10 mouse cellular contexts compared by ENCODE assay signal in genomic region chr12:102327525-102327924, GRCm38 (mm10). TPM values are rescaled to one million over a fixed set of nuclear protein-coding genes. Genes with fewer than 3 reads are reported as not detected.
DNase-seq lines count a peak whose midpoint lies in the region; ATAC-seq and TF ChIP-seq lines count a peak whose summit lies in the region.
"Had no signal": no experiment of that assay in that cellular context is flagged by ENCODE, and none has a peak within 500 bp of the region (broad histone marks: within the 10 kb centered on the region; RNA-seq: fewer than 3 reads in every experiment).

No protein-coding gene starts in this region.

- 43% methylated on average over 4 of the region's 4 CpGs for WGBS in heart, adult 2 months
- 79% methylated on average over 4 of the region's 4 CpGs for WGBS in heart, embryonic 10.5 days
- 53% methylated on average over 4 of the region's 4 CpGs for WGBS in liver, embryonic 14.5 days (ENCODE audit: insufficient replicate concordance)
- 79% methylated on average over 4 of the region's 4 CpGs for WGBS in liver, embryonic 11.5 days

- no peaks in the 10 kb centered on the region for H3K27me3 ChIP-seq in heart, adult 2 months (ENCODE audit: control insufficient read depth, insufficient read depth, low read length)
- H3K27me3 ChIP-seq in heart, embryonic 10.5 days (ENCODE audit: insufficient read depth, poor library complexity, severe bottlenecking), result no peaks in the 10 kb centered on the region
- H3K27me3 ChIP-seq in liver, embryonic 14.5 days (ENCODE audit: control insufficient read depth, insufficient read depth, low read length), result no peaks in the 10 kb centered on the region
- H3K27me3 ChIP-seq in liver, embryonic 11.5 days (replicated peaks; ENCODE audit: control insufficient read depth, insufficient read depth, low read length), result no peaks in the 10 kb centered on the region
- H3K27me3 ChIP-seq in MEL (ENCODE audit: control insufficient read depth in 1 of 2, insufficient read depth in 2 of 2, low read length in 2 of 2), result no peaks in the 10 kb centered on the region
- H3K27me3 ChIP-seq: embryonic facial prominence, embryonic 15.5 days had no signal

- H3K4me3 ChIP-seq in heart, adult 2 months, result no peak overlapping the region
- H3K4me3 ChIP-seq in heart, embryonic 10.5 days, result no peak overlapping the region
- no peak overlapping the region for H3K4me3 ChIP-seq in liver, embryonic 14.5 days (ENCODE audit: insufficient read depth in 1 of 2, low read depth in 2 of 2, low read length in 2 of 2)
- H3K4me3 ChIP-seq in liver, embryonic 11.5 days (ENCODE audit: low read depth, low read length), result no peak overlapping the region
- H3K4me3 ChIP-seq in MEL (ENCODE audit: control insufficient read depth in 1 of 2, insufficient read depth in 1 of 2, low read depth in 2 of 2, low read length in 2 of 2), result no peak overlapping the region
- H3K4me3 ChIP-seq: embryonic facial prominence, embryonic 15.5 days had no signal

- peak; percentile 10 for TF ChIP-seq RAD21 in MEL (IDR thresholded peaks at IDR 0.05; ENCODE audit: low read depth, low read length)

- peak; percentile 57 for TF ChIP-seq CTCF in heart, adult 2 months (IDR thresholded peaks at IDR 0.05)
- TF ChIP-seq CTCF in liver, embryonic 14.5 days (IDR thresholded peaks at IDR 0.05; ENCODE audit: low read depth), result 0 out of 2 replicates have a peak, but pooled peaks have one; percentile 10
- TF ChIP-seq CTCF in MEL (IDR thresholded peaks at IDR 0.05 in 2 of 3, conservative IDR thresholded peaks at IDR 0.05 in 1 of 3; ENCODE audit: control insufficient read depth in 1 of 3, insufficient read depth in 1 of 3, low read depth in 2 of 3, low read length in 3 of 3, poor library complexity in 1 of 3, severe bottlenecking in 1 of 3), result peak; percentile 22 to 26 (median 26); a peak in 2 of 6 replicates

- H3K4me2 ChIP-seq in liver, embryonic 14.5 days (ENCODE audit: low read depth), result no peak overlapping the region
- H3K4me2 ChIP-seq in liver, embryonic 11.5 days, result no peak overlapping the region
- H3K4me2 ChIP-seq: embryonic facial prominence, embryonic 15.5 days had no signal

- peak in 1 of 2 experiments; percentile 36 for DNase-seq in heart, adult 2 months
- no peak for DNase-seq in heart, embryonic 10.5 days (ENCODE audit: low spot score)
- DNase-seq in liver, embryonic 14.5 days (ENCODE audit: low read depth in 3 of 3, low spot score in 3 of 3), result no peak
- DNase-seq in liver, embryonic 11.5 days (ENCODE audit: low spot score), result no peak
- peak; percentile 70 for DNase-seq in MEL (ENCODE audit: low read depth, low spot score)
- DNase-seq in lung, postnatal 14 days, result peak; percentile 56
- no peak for DNase-seq in urinary bladder, postnatal 25 days (ENCODE audit: low spot score)
- DNase-seq in cerebellum, adult 11 months, result no peak
- DNase-seq: retina, postnatal 1 day had no signal

- peaks cover 30% of the 10 kb centered on the region for H3K4me1 ChIP-seq in heart, adult 2 months (ENCODE audit: control insufficient read depth, insufficient read depth, low read length)
- peaks cover 6% of the 10 kb centered on the region; the same call in 1 of the 2 replicates for H3K4me1 ChIP-seq in heart, embryonic 10.5 days
- 0 out of 4 replicates have a peak, but pooled peaks cover 0 to 2% of the 10 kb centered on the region in 2 experiments for H3K4me1 ChIP-seq in liver, embryonic 14.5 days (replicated peaks; ENCODE audit: control insufficient read depth in 2 of 2, insufficient read depth in 2 of 2, low read length in 1 of 2)
- no peaks in the 10 kb centered on the region for H3K4me1 ChIP-seq in liver, embryonic 11.5 days (replicated peaks; ENCODE audit: control insufficient read depth, insufficient read depth, low read length)
- H3K4me1 ChIP-seq in MEL (ENCODE audit: control insufficient read depth in 1 of 2, insufficient read depth in 2 of 2, low read length in 2 of 2), result peaks cover 0 to 12% of the 10 kb centered on the region in 2 experiments; a peak in 3 of 4 replicates

- no peak for TF ChIP-seq EP300 in heart, adult 2 months (IDR thresholded peaks at IDR 0.05; ENCODE audit: insufficient read depth, low read depth, low read length)
- no peak for TF ChIP-seq EP300 in liver, embryonic 14.5 days (IDR thresholded peaks at IDR 0.05; ENCODE audit: low read depth)
- peak; percentile 18 to 47; a peak in 2 of 4 replicates for TF ChIP-seq EP300 in MEL (IDR thresholded peaks at IDR 0.05; ENCODE audit: low read depth in 1 of 2, low read length in 2 of 2)

- no peaks in the 10 kb centered on the region for H3K9me3 ChIP-seq in heart, embryonic 10.5 days
- no peaks in the 10 kb centered on the region for H3K9me3 ChIP-seq in liver, embryonic 14.5 days (ENCODE audit: control insufficient read depth, low read length)
- no peaks in the 10 kb centered on the region for H3K9me3 ChIP-seq in liver, embryonic 11.5 days (ENCODE audit: control insufficient read depth, low read length)
- no peaks in the 10 kb centered on the region for H3K9me3 ChIP-seq in MEL (replicated peaks; ENCODE audit: insufficient read depth, low read length)
- H3K9me3 ChIP-seq: embryonic facial prominence, embryonic 15.5 days had no signal

- H3K36me3 ChIP-seq in heart, adult 2 months (ENCODE audit: control insufficient read depth, insufficient read depth, low read length), result peaks cover 33% of the 10 kb centered on the region
- peaks cover 13% of the 10 kb centered on the region; the same call in 1 of the 2 replicates for H3K36me3 ChIP-seq in heart, embryonic 10.5 days
- H3K36me3 ChIP-seq in liver, embryonic 14.5 days (replicated peaks; ENCODE audit: control insufficient read depth, insufficient read depth, low read depth), result no peaks in the 10 kb centered on the region
- H3K36me3 ChIP-seq in liver, embryonic 11.5 days (ENCODE audit: control insufficient read depth, insufficient read depth, low read length), result peaks cover 5% of the 10 kb centered on the region; the same call in 1 of the 2 replicates
- peaks cover 0 to 9% of the 10 kb centered on the region in 2 experiments; a peak in 1 of 4 replicates for H3K36me3 ChIP-seq in MEL (ENCODE audit: control insufficient read depth in 1 of 2, insufficient read depth in 2 of 2, low read length in 2 of 2)
- H3K36me3 ChIP-seq: embryonic facial prominence, embryonic 15.5 days had no signal

- no peak for TF ChIP-seq POLR2A in heart, adult 2 months (IDR thresholded peaks at IDR 0.05; ENCODE audit: insufficient read depth, low read depth, low read length)
- TF ChIP-seq POLR2A in MEL (IDR thresholded peaks at IDR 0.05; ENCODE audit: control insufficient read depth in 1 of 2, insufficient read depth in 1 of 2, low read depth in 1 of 2, low read length in 2 of 2, poor library complexity in 1 of 2), result no peak

- H3K9ac ChIP-seq in heart, adult 2 months (ENCODE audit: low read depth, low read length), result no peak overlapping the region
- H3K9ac ChIP-seq in liver, embryonic 14.5 days (replicated peaks), result no peak overlapping the region
- H3K9ac ChIP-seq in liver, embryonic 11.5 days (ENCODE audit: low read depth, low read length), result no peak overlapping the region
- no peak overlapping the region for H3K9ac ChIP-seq in MEL (ENCODE audit: control insufficient read depth, low read depth, low read length, poor library complexity, severe bottlenecking)
- H3K9ac ChIP-seq: embryonic facial prominence, embryonic 15.5 days had no signal

- ATAC-seq in liver, embryonic 14.5 days (ENCODE audit: insufficient read depth), result no peak
- ATAC-seq in liver, embryonic 11.5 days (replicated peaks; ENCODE audit: low FRiP score), result no peak

- no peaks in the 10 kb centered on the region for H3K79me2 ChIP-seq in heart, adult 2 months (replicated peaks; ENCODE audit: control insufficient read depth, insufficient read depth, low read length)
- H3K79me2 ChIP-seq in MEL (ENCODE audit: control insufficient read depth, insufficient read depth, low read length, poor library complexity), result no peaks in the 10 kb centered on the region

- peak overlapping the region; percentile 51 for H3K27ac ChIP-seq in heart, adult 2 months
- no peak overlapping the region for H3K27ac ChIP-seq in heart, embryonic 10.5 days
- H3K27ac ChIP-seq in liver, embryonic 14.5 days, result no peak overlapping the region
- H3K27ac ChIP-seq in liver, embryonic 11.5 days (ENCODE audit: low read depth, low read length), result no peak overlapping the region
- H3K27ac ChIP-seq in MEL (ENCODE audit: control insufficient read depth, low read depth, low read length), result no peak overlapping the region
- H3K27ac ChIP-seq: embryonic facial prominence, embryonic 15.5 days had no signal

- intact Hi-C loops in heart, adult 2 months (cut with DNase I), result no loop called here

TF ChIP-seq in MEL, 35 proteins besides CTCF, POLR2A, EP300 and RAD21:
- TF ChIP-seq TCF12 (IDR thresholded peaks at IDR 0.05; ENCODE audit: low read depth, low read length) (peak; percentile 35; the same call in 1 of the 2 replicates), ETS1 (IDR thresholded peaks at IDR 0.05; ENCODE audit: low read depth, low read length) (0 out of 2 replicates have a peak, but pooled peaks have one; percentile 29), MYC (IDR thresholded peaks at IDR 0.05; ENCODE audit: low read depth, low read length) (no peak), USF1 (IDR thresholded peaks at IDR 0.05; ENCODE audit: low read depth, low read length) (peak; percentile 72), KAT2A (conservative IDR thresholded peaks at IDR 0.05; ENCODE audit: low read depth, low read length) (no peak), MAX (IDR thresholded peaks at IDR 0.05; ENCODE audit: low read length) (no peak), GATA1 (IDR thresholded peaks at IDR 0.05; ENCODE audit: low read depth, low read length) (peak; percentile 38; the same call in 1 of the 2 replicates)

RNA-seq across cellular contexts. Expression of gene Rin3, which starts 44.7 kb away (rescaled TPM):
- total RNA-seq in heart, adult 2 months (2021), result 10 to 100 TPM; 14.7 to 25.3 TPM
- polyA plus RNA-seq in heart, adult 2 months (2012; rRNA removed), result 6.1 and 10.3 TPM in 2 replicates
- 8.9 and 9.0 TPM in 2 replicates for polyA plus RNA-seq in heart, embryonic 10.5 days (2016; fragmentation: Nextera tagmentation; extraction: Ambion mirVana)
- 3.1 and 3.2 TPM in 2 replicates for polyA plus RNA-seq in liver, embryonic 14.5 days (2012; rRNA removed)
- 4.5 and 5.2 TPM in 2 replicates for polyA plus RNA-seq in liver, embryonic 14.5 days (2014; fragmentation: Nextera tagmentation; extraction: Ambion mirVana)
- 10.2 and 12.9 TPM in 2 replicates for polyA plus RNA-seq in liver, embryonic 11.5 days (2014; fragmentation: Nextera tagmentation; extraction: Ambion mirVana)
- 14.8 and 17.5 TPM in 2 replicates for total RNA-seq in MEL (2012; rRNA removed)
- 10 to 100 TPM in 1 of 2 experiments, not detected in 1; 38.9 TPM for polyA plus RNA-seq in MEL (2012; ENCODE audit: insufficient read depth in 1 of 2, insufficient read length in 2 of 2, low read depth in 1 of 2, low replicate concordance in 2 of 2, missing spikeins in 1 of 2)

Comparison
In these comparisons a context has a peak if more than half of its experiments do, and no peak if none do; other contexts are left out.
1. DNase-seq: peak in MEL (single experiment) and lung, postnatal 14 days (single experiment); none in heart, embryonic 10.5 days (single experiment), liver, embryonic 14.5 days (0 of 3), liver, embryonic 11.5 days (single experiment), urinary bladder, postnatal 25 days (single experiment) and cerebellum, adult 11 months (single experiment).
2. Peak in every context shown above with its lines, with median percentiles within 50 percentile points of each other: CTCF ChIP-seq.